Mouse (Mus musculus) myocyte (in vitro differentiated cells): Measurements from ENCODE around the gene Mxd4. TPM values are rescaled to one million over a fixed set of nuclear protein-coding genes. Genes with fewer than 3 reads are reported as not detected.

ENCODE experiments used
- H3K27me3 ChIP-seq: one replicate; pipeline ENCODE4 v1.6.1; 2011; ENCODE audit not compliant: control insufficient read depth, insufficient read depth, insufficient read length
- H3K36me3 ChIP-seq: one replicate; pipeline ENCODE4 v1.6.1; 2011; ENCODE audit not compliant: control insufficient read depth, insufficient read depth
- H3K4me2 ChIP-seq: one replicate; pipeline ENCODE4 v1.6.1; 2011; ENCODE audit warnings: low read depth, control low read depth
- H3K4me3 ChIP-seq: one replicate; pipeline ENCODE4 v1.5.1; 2011; ENCODE audit warnings: mild to moderate bottlenecking, control low read depth, moderate library complexity
- H3K79me2 ChIP-seq: one replicate; pipeline ENCODE4 v1.6.1; 2011; ENCODE audit not compliant: control insufficient read depth, insufficient read depth
- H3ac ChIP-seq: one replicate; pipeline ENCODE4 v1.6.1; 2011; ENCODE audit not compliant: control insufficient read depth, insufficient read length
- CEBPB ChIP-seq: IDR thresholded peaks from 2 replicates; pipeline ENCODE4 v1.6.1; 2011; ENCODE audit warnings: mild to moderate bottlenecking, moderate library complexity; ENCODE audit not compliant: poor library complexity, insufficient read depth, severe bottlenecking
- E2F4 ChIP-seq: IDR thresholded peaks from one replicate; pipeline ENCODE4 v1.6.1; 2011; ENCODE audit warnings: mild to moderate bottlenecking, control low read depth, moderate library complexity; ENCODE audit not compliant: insufficient read depth
- MAX ChIP-seq: IDR thresholded peaks from one replicate; pipeline ENCODE4 v1.6.1; 2011; ENCODE audit warnings: low read depth, mild to moderate bottlenecking, control low read depth
- MYOD1 ChIP-seq, 3 experiments: IDR thresholded peaks; one replicate each; pipeline ENCODE4 v1.6.1; 2011; ENCODE audit warnings: control low read depth in 2 of 3, low read depth in 2 of 3, mild to moderate bottlenecking in 2 of 3, moderate library complexity in 1 of 3; ENCODE audit not compliant: insufficient read length in 2 of 3, control insufficient read depth in 1 of 3
- MYOG ChIP-seq, 3 experiments: IDR thresholded peaks; one replicate each; pipeline ENCODE4 v1.6.1; 2011; ENCODE audit warnings: control low read depth in 2 of 3, low read depth in 2 of 3, mild to moderate bottlenecking in 2 of 3; ENCODE audit not compliant: insufficient read length in 2 of 3, control insufficient read depth in 1 of 3, insufficient read depth in 1 of 3
- POLR2A ChIP-seq: IDR thresholded peaks from one replicate; pipeline ENCODE4 v1.6.1; 2011; ENCODE audit warnings: low read depth, mild to moderate bottlenecking, control low read depth, moderate library complexity; ENCODE audit not compliant: insufficient read length
- POLR2AphosphoS2 ChIP-seq: IDR thresholded peaks from one replicate; pipeline ENCODE4 v1.6.1; 2011; ENCODE audit warnings: low read depth, control low read depth; ENCODE audit not compliant: insufficient read length
- REST ChIP-seq: IDR thresholded peaks from one replicate; pipeline ENCODE4 v1.6.1; 2011; ENCODE audit warnings: mild to moderate bottlenecking, control low read depth, moderate library complexity; ENCODE audit not compliant: insufficient read depth, insufficient read length
- SRF ChIP-seq: IDR thresholded peaks from one replicate; pipeline ENCODE4 v1.6.1; 2011; ENCODE audit warnings: low read depth; ENCODE audit not compliant: control insufficient read depth, insufficient read length
- TCF12 ChIP-seq: IDR thresholded peaks from one replicate; pipeline ENCODE4 v1.6.1; 2011; ENCODE audit warnings: mild to moderate bottlenecking, control low read depth; ENCODE audit not compliant: poor library complexity, insufficient read depth, severe bottlenecking
- TCF3 ChIP-seq: IDR thresholded peaks from one replicate; pipeline ENCODE4 v1.6.1; 2011; ENCODE audit warnings: low read depth, control low read depth; ENCODE audit not compliant: insufficient read length
- USF1 ChIP-seq: IDR thresholded peaks from one replicate; pipeline ENCODE4 v1.6.1; 2011; ENCODE audit warnings: low read depth, mild to moderate bottlenecking, control low read depth, moderate library complexity
- polyA plus RNA-seq: library from polyadenylated mRNA; unstranded; fragments of >200 nt; fragmentation: generic; extraction: Trizol; gene quantifications from one replicate; pipeline ENCODE4 v1.2.1, GENCODE M21; 2012; ENCODE audit warnings: missing spikeins

Mxd4 gene
- polyA plus RNA-seq, 1 experiment = 26.4 TPM

DNA sequence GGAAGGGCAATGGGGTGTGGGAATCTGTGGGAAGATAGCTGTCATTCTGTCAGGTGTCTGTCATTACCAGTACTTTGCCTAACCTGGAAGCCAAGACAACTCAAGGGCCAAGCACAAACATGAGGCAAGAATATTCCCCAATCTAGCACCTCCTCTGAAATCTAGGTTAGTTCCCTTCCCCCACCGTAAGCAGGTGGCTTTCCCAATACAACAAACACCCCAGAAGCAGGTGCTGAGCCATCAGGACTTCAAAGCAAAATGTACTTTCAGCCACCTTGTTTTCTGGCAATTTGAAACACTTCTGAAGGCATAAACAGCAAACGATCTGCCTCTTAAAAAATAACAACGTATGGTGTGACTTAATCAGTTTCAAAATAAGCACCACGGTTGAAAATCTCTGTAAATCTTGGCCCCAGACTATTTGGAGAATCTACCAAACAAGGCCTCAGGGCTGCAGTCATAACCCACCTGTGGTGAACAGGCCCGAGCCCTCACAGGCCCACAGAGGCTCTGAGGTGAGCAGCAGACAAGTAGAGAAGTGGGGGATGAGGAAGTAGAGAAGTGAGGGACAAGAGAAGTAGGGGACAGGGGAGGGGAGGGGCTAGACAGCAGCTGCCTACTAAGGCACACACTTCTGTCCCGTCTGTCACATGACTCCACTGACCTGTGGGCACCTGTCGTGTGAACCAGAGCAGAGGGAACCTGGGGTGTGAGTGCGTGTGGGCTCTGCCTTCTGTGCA is 45.1 kb upstream of the Mxd4 start:
- TF ChIP-seq TCF3 (no peak), MYOG (IDR thresholded peaks at IDR 0.05; ENCODE audit: control insufficient read depth in 1 of 3, insufficient read depth in 1 of 3, insufficient read length in 2 of 3, low read depth in 2 of 3) (peak in 1 of 3 experiments; percentile 26), E2F4 (no peak)
- no peak overlapping the region for H3K4me2 ChIP-seq
- H3K4me3 ChIP-seq = no peak overlapping the region
- H3K27me3 ChIP-seq = peaks cover 77% of the 10 kb centered on the region
- H3K36me3 ChIP-seq = no peaks in the 10 kb centered on the region
- H3ac ChIP-seq = no peak overlapping the region
- H3K79me2 ChIP-seq = no peaks in the 10 kb centered on the region

DNA sequence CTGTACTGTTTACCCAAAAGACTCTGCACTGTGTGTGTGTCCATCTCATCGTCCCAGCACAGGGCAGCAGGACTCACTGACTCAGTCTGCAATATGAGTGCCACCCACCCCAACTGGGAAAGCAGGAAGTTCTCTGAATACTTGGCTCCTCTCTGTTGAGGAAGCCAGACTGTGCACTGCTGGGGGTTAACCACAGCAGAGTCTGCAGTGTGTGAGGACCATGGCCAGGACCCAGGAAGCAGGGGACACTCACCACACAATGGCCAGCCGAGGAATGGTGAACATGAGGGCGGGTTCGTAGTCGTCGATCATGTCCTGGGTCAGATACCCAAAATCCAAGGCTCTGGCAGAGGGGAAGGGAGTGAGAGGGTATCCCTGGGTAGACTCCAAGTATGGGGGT is 44.4 kb upstream of the Mxd4 start:
- H3K79me2 ChIP-seq = no peaks in the 10 kb centered on the region
- no peak overlapping the region for H3K4me2 ChIP-seq
- H3K36me3 ChIP-seq = no peaks in the 10 kb centered on the region
- no peak overlapping the region for H3K4me3 ChIP-seq
- peaks cover 80% of the 10 kb centered on the region for H3K27me3 ChIP-seq
- no peak for TF ChIP-seq USF1
- TF ChIP-seq MYOD1 (IDR thresholded peaks at IDR 0.05; ENCODE audit: control insufficient read depth in 1 of 3, insufficient read length in 2 of 3, low read depth in 2 of 3) = no peak
- TF ChIP-seq TCF12 = no peak
- TF ChIP-seq POLR2A = no peak
- H3ac ChIP-seq = no peak overlapping the region

DNA sequence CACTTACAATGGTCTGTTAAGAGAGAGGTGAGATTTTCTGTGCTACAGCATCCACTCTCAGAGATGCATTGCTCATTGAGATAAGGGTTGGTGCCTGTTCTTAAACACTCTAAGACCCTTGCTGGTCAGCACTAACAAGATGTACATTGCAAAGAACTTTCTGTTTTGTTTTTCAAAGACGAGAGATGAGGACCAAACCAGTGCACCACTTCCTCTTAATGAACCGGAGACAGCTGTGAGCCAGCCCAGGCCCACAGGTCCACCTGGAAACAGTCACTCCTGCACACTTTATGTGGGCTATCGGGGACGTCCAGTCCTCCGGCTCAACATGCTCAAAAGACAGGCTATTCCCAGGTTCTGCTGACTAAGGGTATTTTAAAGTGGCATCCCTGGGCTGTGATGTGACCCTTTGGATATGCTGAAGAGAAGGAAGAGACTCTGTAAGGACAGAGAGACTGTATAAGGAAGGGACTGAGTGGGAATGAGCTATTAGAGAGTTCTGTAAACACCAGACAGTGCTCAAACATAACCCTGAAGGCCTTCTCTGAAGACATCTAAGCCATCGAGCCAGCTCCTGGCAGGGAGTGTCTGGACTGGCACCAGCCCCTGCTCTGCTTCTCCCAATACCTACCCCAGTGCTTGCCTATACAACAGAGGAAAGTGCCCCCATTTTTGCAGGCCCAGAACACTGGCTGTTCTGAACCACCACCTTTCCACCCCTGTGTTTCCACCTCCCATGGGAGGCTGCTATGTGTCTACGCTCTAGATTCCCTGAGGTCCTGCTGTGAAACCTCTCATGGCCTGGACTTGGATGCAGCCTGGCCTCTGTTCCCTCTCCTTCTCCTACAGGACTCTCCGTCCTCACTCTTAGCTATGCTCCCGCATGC is 43.3 kb upstream of the Mxd4 start:
- H3K4me2 ChIP-seq = no peak overlapping the region
- no peak for TF ChIP-seq TCF12
- no peak for TF ChIP-seq CEBPB
- TF ChIP-seq MAX = no peak
- TF ChIP-seq TCF3 = no peak
- TF ChIP-seq USF1 = no peak
- no peak for TF ChIP-seq REST
- TF ChIP-seq MYOG (IDR thresholded peaks at IDR 0.05; ENCODE audit: control insufficient read depth in 1 of 3, insufficient read depth in 1 of 3, insufficient read length in 2 of 3, low read depth in 2 of 3) = no peak
- TF ChIP-seq E2F4 = no peak
- no peak for TF ChIP-seq MYOD1 (IDR thresholded peaks at IDR 0.05; ENCODE audit: control insufficient read depth in 1 of 3, insufficient read length in 2 of 3, low read depth in 2 of 3)
- TF ChIP-seq SRF = no peak
- TF ChIP-seq POLR2AphosphoS2 = no peak
- TF ChIP-seq POLR2A = no peak
- H3K36me3 ChIP-seq = no peaks in the 10 kb centered on the region
- peaks cover 81% of the 10 kb centered on the region for H3K27me3 ChIP-seq
- H3K79me2 ChIP-seq = no peaks in the 10 kb centered on the region
- H3ac ChIP-seq = no peak overlapping the region
- no peak overlapping the region for H3K4me3 ChIP-seq

DNA sequence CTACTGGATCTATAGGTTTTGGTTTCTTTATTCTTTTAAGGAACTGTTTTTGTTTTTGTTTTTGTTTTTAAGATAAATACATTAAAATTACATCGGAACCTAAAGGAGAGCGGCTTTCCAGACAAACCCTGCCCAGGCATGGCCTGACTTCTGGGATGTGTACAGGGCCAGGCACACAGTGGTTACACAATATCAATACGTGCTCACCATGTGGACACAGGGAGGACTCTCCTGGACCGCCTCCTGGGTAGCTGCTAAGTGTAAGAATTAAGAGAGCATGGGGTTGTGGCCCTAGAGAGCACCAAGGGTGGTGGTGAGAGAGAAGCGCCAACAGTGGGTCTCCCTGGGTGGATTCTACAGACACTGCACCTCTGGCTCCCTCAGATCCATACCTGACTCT is 42.0 kb upstream of the Mxd4 start:
- H3K4me2 ChIP-seq = no peak overlapping the region
- peaks cover 87% of the 10 kb centered on the region for H3K27me3 ChIP-seq
- H3K36me3 ChIP-seq = no peaks in the 10 kb centered on the region
- H3K4me3 ChIP-seq = no peak overlapping the region
- H3ac ChIP-seq = no peak overlapping the region
- H3K79me2 ChIP-seq = no peaks in the 10 kb centered on the region
- no peak for TF ChIP-seq MAX
- no peak for TF ChIP-seq E2F4
- no peak for TF ChIP-seq CEBPB
- TF ChIP-seq MYOG (IDR thresholded peaks at IDR 0.05; ENCODE audit: control insufficient read depth in 1 of 3, insufficient read depth in 1 of 3, insufficient read length in 2 of 3, low read depth in 2 of 3) = no peak
- no peak for TF ChIP-seq POLR2AphosphoS2
- TF ChIP-seq TCF12 = no peak
- no peak for TF ChIP-seq USF1
- no peak for TF ChIP-seq POLR2A
- no peak for TF ChIP-seq REST
- TF ChIP-seq SRF = no peak
- no peak for TF ChIP-seq TCF3
- TF ChIP-seq MYOD1 (IDR thresholded peaks at IDR 0.05; ENCODE audit: control insufficient read depth in 1 of 3, insufficient read length in 2 of 3, low read depth in 2 of 3) = no peak

DNA sequence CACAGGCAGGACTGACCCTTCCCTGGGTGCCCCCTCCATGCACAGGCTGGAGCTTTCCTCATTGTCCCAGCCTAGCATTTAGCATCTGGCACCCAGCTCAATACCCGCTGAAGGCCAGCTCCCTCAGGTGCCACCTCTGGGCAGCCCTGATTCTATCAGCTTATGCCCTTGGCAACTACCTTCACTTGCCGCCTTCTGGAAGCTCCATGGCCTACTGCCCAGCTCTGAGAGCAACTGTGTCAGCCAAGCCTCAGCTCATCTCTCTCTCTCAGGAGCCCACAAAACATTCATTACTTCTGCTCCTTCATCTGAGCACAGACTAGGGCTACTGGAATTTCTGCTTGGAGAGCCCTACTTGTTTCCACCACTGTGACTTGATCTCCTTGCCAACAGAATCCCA is 38.0 kb upstream of the Mxd4 start:
- Histone ChIP-seq H3K79me2 (no peaks in the 10 kb centered on the region), H3ac (no peak overlapping the region), H3K4me3 (no peak overlapping the region), H3K36me3 (no peaks in the 10 kb centered on the region), H3K27me3 (peaks cover 78% of the 10 kb centered on the region), H3K4me2 (no peak overlapping the region)
- no peak for TF ChIP-seq MYOG (IDR thresholded peaks at IDR 0.05; ENCODE audit: control insufficient read depth in 1 of 3, insufficient read depth in 1 of 3, insufficient read length in 2 of 3, low read depth in 2 of 3)
- TF ChIP-seq POLR2A = no peak
- TF ChIP-seq MAX = no peak
- no peak for TF ChIP-seq SRF
- TF ChIP-seq USF1 = no peak
- no peak for TF ChIP-seq E2F4
- no peak for TF ChIP-seq TCF12
- TF ChIP-seq CEBPB = no peak
- no peak for TF ChIP-seq POLR2AphosphoS2
- no peak for TF ChIP-seq TCF3
